Mouse (Mus musculus) embryonic fibroblast, embryonic 13.5 days (primary cell): Measurements from ENCODE around the gene Ero1lb. TPM values are rescaled to one million over a fixed set of nuclear protein-coding genes. Genes with fewer than 3 reads are reported as not detected.

ENCODE experiments used
- H3K27ac ChIP-seq: 2 replicates; pipeline ENCODE4 v1.5.1; 2012; ENCODE audit warnings: low read length, control low read depth, inconsistent platforms; ENCODE audit not compliant: insufficient read depth
- H3K4me1 ChIP-seq: 2 replicates; pipeline ENCODE4 v1.6.1; 2011; ENCODE audit warnings: low read length; ENCODE audit not compliant: control insufficient read depth, insufficient read depth
- H3K4me3 ChIP-seq: 2 replicates; pipeline ENCODE4 v1.5.1; 2011; ENCODE audit warnings: mild to moderate bottlenecking, control low read depth, low read length; ENCODE audit not compliant: insufficient read depth
- CTCF ChIP-seq: IDR thresholded peaks from 2 replicates; pipeline ENCODE4 v1.5.1; 2011; ENCODE audit warnings: mild to moderate bottlenecking, control low read depth, low read length, moderate library complexity, borderline replicate concordance; ENCODE audit not compliant: insufficient read depth
- POLR2A ChIP-seq: IDR thresholded peaks from 2 replicates; pipeline ENCODE4 v1.6.1; 2011; ENCODE audit warnings: low read depth, mild to moderate bottlenecking, control low read depth, low read length, moderate library complexity
- polyA plus RNA-seq: library from polyadenylated mRNA; stranded (reverse); fragments of >200 nt; gene quantifications from 2 replicates; pipeline ENCODE4 v1.2.4, GENCODE M21; 2011; ENCODE audit warnings: low read depth; ENCODE audit not compliant: missing spikeins, insufficient read length

Ero1lb gene
- 2.1 and 2.4 TPM in 2 replicates for polyA plus RNA-seq

- Histone ChIP-seq H3K4me1 (no peaks in the 10 kb centered on the region), H3K4me3 (peak within 1 kb of the TSS; percentile 78), H3K27ac (no peak within 1 kb of the TSS)
- TF ChIP-seq POLR2A, result peak; percentile 50
- no peak for TF ChIP-seq CTCF
Observed at GRCm38 (mm10) chr13:12565621-12566390, at the start of gene Ero1lb. TSS of gene Ero1lb (plus strand) at chr13:12565874.

DNA sequence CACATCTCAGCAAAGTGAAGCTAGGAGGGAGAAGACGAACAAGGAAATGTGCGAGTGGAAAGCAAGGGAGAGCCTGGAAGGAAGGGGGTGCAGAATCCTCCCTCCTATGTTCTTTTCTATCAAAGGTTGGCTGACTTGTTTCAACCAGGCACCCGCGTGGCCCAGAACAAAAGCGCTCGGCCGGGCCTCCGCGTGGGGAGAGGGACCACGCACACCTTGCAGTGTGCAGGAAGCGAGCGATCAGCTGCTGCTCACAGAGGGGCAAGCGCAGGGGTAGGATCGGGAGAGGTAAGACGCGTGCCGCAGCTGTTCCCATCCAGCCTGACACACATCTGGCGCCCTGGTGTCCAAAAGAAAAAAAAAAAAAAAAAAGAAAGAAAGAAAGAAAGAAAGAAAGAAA is 46.3 kb upstream of the Ero1lb start:
- TF ChIP-seq CTCF (no peak), POLR2A (no peak)
- H3K4me1 ChIP-seq, result no peaks in the 10 kb centered on the region
- H3K4me3 ChIP-seq, result peak overlapping the region; percentile 14; the same call in 1 of the 2 replicates
- H3K27ac ChIP-seq, result no peak overlapping the region

- TF ChIP-seq CTCF (no peak), POLR2A (no peak)
- Histone ChIP-seq H3K4me3 (peak within 1 kb of the TSS; percentile 38), H3K27ac (no peak within 1 kb of the TSS), H3K4me1 (no peaks in the 10 kb centered on the region)
Observed at GRCm38 (mm10) chr13:12519955-12520584, 45.6 kb upstream of the Ero1lb start, which contains the start of gene Edaradd. TSS of gene Edaradd (minus strand) at chr13:12520438.

- no peak overlapping the region for H3K4me3 ChIP-seq
- H3K4me1 ChIP-seq, result no peaks in the 10 kb centered on the region
- TF ChIP-seq CTCF (no peak), POLR2A (no peak)
- no peak overlapping the region for H3K27ac ChIP-seq
Observed at GRCm38 (mm10) chr13:12522346-12522745, 43.3 kb upstream of the Ero1lb start.

DNA sequence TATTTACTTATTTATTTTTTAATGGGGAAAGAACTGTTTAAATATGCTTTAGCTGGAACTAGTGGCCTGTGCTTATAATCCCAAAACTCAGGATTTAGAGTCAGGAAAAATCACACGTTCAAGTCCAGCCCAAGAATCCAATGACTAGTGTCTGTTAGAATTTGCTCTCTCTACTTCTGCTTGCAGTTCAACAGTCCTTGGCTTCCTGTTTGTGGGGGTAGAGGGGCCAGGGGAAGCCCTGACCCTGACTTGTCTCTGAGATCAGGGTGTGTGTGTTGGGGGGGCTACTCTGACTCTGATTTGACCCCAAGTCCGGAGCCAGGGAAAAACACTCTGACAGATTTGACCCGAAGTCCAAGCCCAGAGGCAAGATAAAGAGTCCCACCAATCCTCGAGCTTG is 40.0 kb upstream of the Ero1lb start:
- H3K4me3 ChIP-seq, result no peak overlapping the region
- TF ChIP-seq CTCF, result no peak
- no peak for TF ChIP-seq POLR2A
- H3K27ac ChIP-seq, result no peak overlapping the region
- H3K4me1 ChIP-seq, result no peaks in the 10 kb centered on the region

DNA sequence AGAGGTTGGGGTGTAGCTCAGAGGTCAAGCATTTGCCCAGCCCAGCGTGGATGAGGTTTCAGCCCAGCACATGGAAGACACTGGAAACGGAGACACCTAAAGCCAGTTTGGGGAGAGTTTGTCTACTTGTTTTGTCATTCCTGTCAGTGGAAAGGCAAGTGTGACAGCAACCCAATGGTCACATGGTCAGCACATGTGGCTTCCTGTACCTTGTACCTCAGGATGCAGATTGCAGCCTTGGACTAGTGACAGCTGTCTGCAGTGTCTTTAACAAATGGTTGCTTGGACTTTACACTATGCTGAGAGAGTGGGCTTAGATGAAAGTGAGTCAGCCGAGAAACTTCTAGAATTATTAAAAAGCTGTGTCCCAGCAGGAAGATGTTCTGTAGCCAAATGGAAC is 31.0 kb upstream of the Ero1lb start:
- Histone ChIP-seq H3K4me1 (no peaks in the 10 kb centered on the region), H3K4me3 (no peak overlapping the region), H3K27ac (no peak overlapping the region)
- TF ChIP-seq CTCF (no peak), POLR2A (no peak)

GRCm38 (mm10) chr13:12537971-12538370 is 27.7 kb upstream of the Ero1lb start:
- Histone ChIP-seq H3K4me3 (no peak overlapping the region), H3K27ac (no peak overlapping the region), H3K4me1 (peaks cover 5% of the 10 kb centered on the region; the same call in 1 of the 2 replicates)
- TF ChIP-seq CTCF, result no peak
- TF ChIP-seq POLR2A, result no peak

DNA sequence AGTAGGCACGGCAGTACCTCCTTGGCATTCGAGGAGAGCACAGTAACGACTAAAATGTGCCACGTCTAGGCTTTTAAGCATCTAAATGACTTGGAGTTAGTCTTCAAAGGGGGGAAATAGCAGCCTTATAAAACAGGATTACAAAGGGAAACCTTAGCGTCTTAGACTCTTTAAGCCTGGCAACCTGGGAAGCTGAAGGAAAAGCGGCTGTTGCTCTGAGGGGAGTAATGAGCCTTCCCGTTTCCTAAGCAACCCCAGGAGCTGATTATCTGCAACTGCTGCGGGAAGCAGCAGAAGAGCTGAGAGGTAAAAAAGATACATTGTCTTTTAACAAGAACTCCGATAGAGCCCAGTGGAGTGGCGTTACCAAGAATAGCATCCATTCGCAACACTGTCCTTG is 26.0 kb upstream of the Ero1lb start:
- no peak overlapping the region for H3K27ac ChIP-seq
- TF ChIP-seq POLR2A (no peak), CTCF (no peak)
- no peak overlapping the region for H3K4me3 ChIP-seq
- H3K4me1 ChIP-seq, result peaks cover 5% of the 10 kb centered on the region; the same call in 1 of the 2 replicates

DNA sequence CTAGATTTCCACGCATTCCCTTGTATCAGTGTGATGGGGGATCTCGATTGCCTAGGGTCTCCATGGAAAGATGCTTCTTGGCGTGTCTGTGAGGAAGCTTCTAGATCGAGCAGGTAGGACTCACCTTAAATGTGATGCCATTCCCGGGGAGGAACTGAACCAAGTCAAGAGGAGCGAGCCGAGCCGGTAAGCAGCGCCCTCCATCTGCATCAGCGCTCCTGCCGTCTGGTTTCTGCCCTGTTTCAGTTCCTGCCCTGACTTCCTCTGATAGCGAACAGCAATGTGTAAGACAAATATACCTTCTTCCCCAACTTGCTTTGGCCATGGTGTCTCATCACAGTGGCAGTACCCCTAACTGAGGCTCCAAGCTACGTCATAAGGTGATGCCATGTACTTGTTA is 25.6 kb upstream of the Ero1lb start:
- Histone ChIP-seq H3K4me3 (no peak overlapping the region), H3K27ac (no peak overlapping the region), H3K4me1 (peaks cover 5% of the 10 kb centered on the region; the same call in 1 of the 2 replicates)
- TF ChIP-seq POLR2A (no peak), CTCF (no peak)
